In genomic region chr12:98974157-98974804, GRCm38 (mm10) we compare ENCODE assay signal across 15 mouse cellular contexts. TPM values are rescaled to one million over a fixed set of nuclear protein-coding genes. Genes with fewer than 3 reads are reported as not detected.
DNase-seq lines count a peak whose midpoint lies in the region; ATAC-seq lines count a peak whose summit lies in the region.
"Had no signal": no experiment of that assay in that cellular context is flagged by ENCODE, and none has a peak within 500 bp of the region (broad histone marks: within the 10 kb centered on the region; RNA-seq: fewer than 3 reads in every experiment).

No protein-coding gene starts in this region.

- no peaks in the 10 kb centered on the region for H3K27me3 ChIP-seq in hindbrain, embryonic 11.5 days (ENCODE audit: control insufficient read depth, insufficient read depth, low read length)
- H3K27me3 ChIP-seq in hindbrain, embryonic 16.5 days (replicated peaks; ENCODE audit: control insufficient read depth, insufficient read depth, low read length), result no peaks in the 10 kb centered on the region
- no peaks in the 10 kb centered on the region for H3K27me3 ChIP-seq in forebrain, embryonic 13.5 days
- H3K27me3 ChIP-seq in midbrain, embryonic 12.5 days, result no peaks in the 10 kb centered on the region
- H3K27me3 ChIP-seq: embryonic facial prominence, embryonic 15.5 days; Patski had no signal

- H3K9me3 ChIP-seq in hindbrain, embryonic 11.5 days (ENCODE audit: control insufficient read depth, low read length), result no peaks in the 10 kb centered on the region
- H3K9me3 ChIP-seq in hindbrain, embryonic 16.5 days (ENCODE audit: control insufficient read depth, low read length), result no peaks in the 10 kb centered on the region; the same call in 1 of the 2 replicates
- peaks cover 3% of the 10 kb centered on the region for H3K9me3 ChIP-seq in forebrain, embryonic 13.5 days (replicated peaks)
- peaks cover 7% of the 10 kb centered on the region; the same call in 1 of the 2 replicates for H3K9me3 ChIP-seq in midbrain, embryonic 12.5 days
- H3K9me3 ChIP-seq: embryonic facial prominence, embryonic 15.5 days; heart, embryonic 10.5 days had no signal

- no peak overlapping the region for H3K4me3 ChIP-seq in hindbrain, embryonic 11.5 days (ENCODE audit: low read depth, low read length)
- H3K4me3 ChIP-seq in hindbrain, embryonic 16.5 days (ENCODE audit: low read length), result no peak overlapping the region
- no peak overlapping the region for H3K4me3 ChIP-seq in forebrain, embryonic 13.5 days
- no peak overlapping the region for H3K4me3 ChIP-seq in midbrain, embryonic 12.5 days
- H3K4me3 ChIP-seq: embryonic facial prominence, embryonic 15.5 days; heart, embryonic 10.5 days had no signal

- DNase-seq in hindbrain, embryonic 11.5 days (ENCODE audit: low spot score), result peak; percentile 43
- DNase-seq in Muller cell, postnatal 12 days (ENCODE audit: inconsistent ontology term), result peak; percentile 24
- DNase-seq in adrenal gland, postnatal 25 days, result no peak
- no peak for DNase-seq in adrenal gland, adult 8-10 months
- no peak for DNase-seq in heart, adult 9 months (ENCODE audit: low spot score in 2 of 2)
- DNase-seq: adrenal gland, postnatal 14 days; kidney, postnatal 25 days; lung, postnatal 36 days had no signal

- H3K4me1 ChIP-seq in hindbrain, embryonic 11.5 days (replicated peaks; ENCODE audit: control insufficient read depth, insufficient read depth, low read length), result no peaks in the 10 kb centered on the region
- H3K4me1 ChIP-seq in hindbrain, embryonic 16.5 days (ENCODE audit: control insufficient read depth, insufficient read depth, low read depth, low read length), result no peaks in the 10 kb centered on the region
- H3K4me1 ChIP-seq in forebrain, embryonic 13.5 days, result peaks cover 24% of the 10 kb centered on the region
- peaks cover 18% of the 10 kb centered on the region for H3K4me1 ChIP-seq in midbrain, embryonic 12.5 days
- H3K4me1 ChIP-seq: embryonic facial prominence, embryonic 15.5 days; heart, embryonic 10.5 days had no signal

- no peak overlapping the region for H3K4me2 ChIP-seq in hindbrain, embryonic 11.5 days (replicated peaks; ENCODE audit: low read depth, low read length)
- no peak overlapping the region for H3K4me2 ChIP-seq in hindbrain, embryonic 16.5 days (ENCODE audit: low read length)
- no peak overlapping the region for H3K4me2 ChIP-seq in forebrain, embryonic 13.5 days
- H3K4me2 ChIP-seq in midbrain, embryonic 12.5 days (replicated peaks), result no peak overlapping the region
- H3K4me2 ChIP-seq: embryonic facial prominence, embryonic 15.5 days had no signal

- no peak overlapping the region for H3K9ac ChIP-seq in hindbrain, embryonic 11.5 days (ENCODE audit: low read depth, low read length)
- H3K9ac ChIP-seq in hindbrain, embryonic 16.5 days (ENCODE audit: low read depth, low read length), result no peak overlapping the region
- no peak overlapping the region for H3K9ac ChIP-seq in forebrain, embryonic 13.5 days
- no peak overlapping the region for H3K9ac ChIP-seq in midbrain, embryonic 12.5 days (replicated peaks)
- H3K9ac ChIP-seq: embryonic facial prominence, embryonic 15.5 days had no signal

- 53% methylated on average over 12 of the region's 12 CpGs for WGBS in hindbrain, embryonic 11.5 days
- WGBS in hindbrain, embryonic 16.5 days, result 41% methylated on average over 12 of the region's 12 CpGs
- 49% methylated on average over 12 of the region's 12 CpGs for WGBS in forebrain, embryonic 13.5 days
- WGBS in midbrain, embryonic 12.5 days, result 61% methylated on average over 12 of the region's 12 CpGs

- peaks cover 9% of the 10 kb centered on the region for H3K36me3 ChIP-seq in hindbrain, embryonic 11.5 days (ENCODE audit: control insufficient read depth, insufficient read depth, low read length)
- peaks cover 30% of the 10 kb centered on the region for H3K36me3 ChIP-seq in hindbrain, embryonic 16.5 days (ENCODE audit: control insufficient read depth, insufficient read depth, low read length)
- peaks cover 41% of the 10 kb centered on the region for H3K36me3 ChIP-seq in forebrain, embryonic 13.5 days (ENCODE audit: poor library complexity, severe bottlenecking)
- peaks cover 51% of the 10 kb centered on the region for H3K36me3 ChIP-seq in midbrain, embryonic 12.5 days

- ATAC-seq in hindbrain, embryonic 11.5 days (ENCODE audit: low FRiP score), result peak; percentile 84
- no peak for ATAC-seq in hindbrain, embryonic 16.5 days
- ATAC-seq in forebrain, embryonic 13.5 days, result peak; percentile 77
- peak; percentile 79 for ATAC-seq in midbrain, embryonic 12.5 days (ENCODE audit: low FRiP score, low read depth)
- ATAC-seq: CD4-positive, CD25-positive, alpha-beta regulatory T cell, adult 4 months; Patski had no signal

- H3K27ac ChIP-seq in hindbrain, embryonic 11.5 days (ENCODE audit: low read depth, low read length), result peak overlapping the region; percentile 43; the same call in 1 of the 2 replicates
- H3K27ac ChIP-seq in hindbrain, embryonic 16.5 days (ENCODE audit: low read depth, low read length), result no peak overlapping the region
- peak overlapping the region; percentile 28 for H3K27ac ChIP-seq in forebrain, embryonic 13.5 days
- H3K27ac ChIP-seq in midbrain, embryonic 12.5 days (replicated peaks), result peak overlapping the region; percentile 54
- H3K27ac ChIP-seq: embryonic facial prominence, embryonic 15.5 days; heart, embryonic 10.5 days had no signal

RNA-seq across cellular contexts. Expression of gene Ttc8, which starts 53.9 kb away (rescaled TPM):
- 40.4 and 43.4 TPM in 2 replicates for polyA plus RNA-seq in hindbrain, embryonic 11.5 days (2014; fragmentation: Nextera tagmentation; extraction: Ambion mirVana)
- 32.2 and 34.9 TPM in 2 replicates for polyA plus RNA-seq in hindbrain, embryonic 16.5 days (2015; fragmentation: Nextera tagmentation; extraction: Ambion mirVana)
- 39.5 and 46.6 TPM in 2 replicates for polyA plus RNA-seq in forebrain, embryonic 13.5 days (2015; fragmentation: Nextera tagmentation; extraction: Ambion mirVana)
- 46.5 and 47.1 TPM in 2 replicates for polyA plus RNA-seq in midbrain, embryonic 12.5 days (2016; fragmentation: Nextera tagmentation; extraction: Ambion mirVana)
- 29.0 and 35.5 TPM in 2 replicates for total RNA-seq in adrenal gland, postnatal 25 days (2021)
- total RNA-seq in adrenal gland, adult 8-10 months (2022), result 10 to 100 TPM; 21.7 to 44.7 (median 31.8) TPM

Comparison
In these comparisons a context has a peak if more than half of its experiments do, and no peak if none do; other contexts are left out.
1. DNase-seq: peak in hindbrain, embryonic 11.5 days (single experiment) and Muller cell, postnatal 12 days (single experiment); none in adrenal gland, postnatal 25 days (single experiment), adrenal gland, adult 8-10 months (single experiment) and heart, adult 9 months (0 of 2).